Mouse (Mus musculus) heart, postnatal 0 days (tissue): ENCODE measurements around the gene Ush2a.

Experiments
- CTCF ChIP-seq: IDR thresholded peaks from 2 replicates; pipeline ENCODE4 v1.5.1; 2016; ENCODE audit warnings: antibody characterized with exemption, control low read depth, low read depth
- EP300 ChIP-seq: IDR thresholded peaks from 2 replicates; pipeline ENCODE4 v1.6.1; 2016; ENCODE audit warnings: antibody characterized with exemption, low read depth

GRCm38 (mm10) chr1:188539621-188540020, 277.8 kb downstream of the Ush2a start:
- TF ChIP-seq CTCF (no peak), EP300 (no peak)
